Mouse (Mus musculus) liver, embryonic 14.5 days (tissue): Measurements from ENCODE around the gene Tex48.

ENCODE experiments used
- CTCF ChIP-seq: IDR thresholded peaks from 2 replicates; pipeline ENCODE4 v1.5.1; 2016; ENCODE audit warnings: antibody characterized with exemption, low read depth, control low read depth
- EP300 ChIP-seq: IDR thresholded peaks from 2 replicates; pipeline ENCODE4 v1.6.1; 2016; ENCODE audit warnings: antibody characterized with exemption, low read depth

DNA sequence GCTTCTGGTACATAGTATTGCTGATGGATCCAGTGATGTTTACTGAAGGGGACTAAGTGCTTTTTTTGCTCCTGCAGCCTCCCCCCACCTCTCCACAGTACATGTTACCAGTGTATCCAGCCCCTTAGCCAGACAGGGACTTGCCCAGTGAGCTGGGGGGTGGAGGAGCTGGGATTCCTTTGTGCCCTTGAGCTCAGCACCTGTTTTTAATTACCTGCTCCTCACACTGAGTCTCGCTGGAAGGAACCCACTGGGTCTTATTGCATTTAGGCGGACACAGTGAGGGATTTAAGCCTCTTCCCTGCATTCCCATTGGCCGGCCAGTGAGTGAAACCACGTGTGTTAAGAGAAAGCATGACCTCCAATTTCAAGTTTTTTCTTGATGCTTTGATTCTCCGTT, 39.6 kb downstream of the Tex48 start:
- TF ChIP-seq CTCF = no peak
- TF ChIP-seq EP300 = no peak
